Mouse (Mus musculus): ENCODE results near the gene Dexi. TPM values are rescaled to one million over a fixed set of nuclear protein-coding genes. Genes with fewer than 3 reads are reported as not detected.

The Dexi gene
- polyA plus RNA-seq, 1 experiment from 2014 or later, result 19.1 TPM

DNA sequence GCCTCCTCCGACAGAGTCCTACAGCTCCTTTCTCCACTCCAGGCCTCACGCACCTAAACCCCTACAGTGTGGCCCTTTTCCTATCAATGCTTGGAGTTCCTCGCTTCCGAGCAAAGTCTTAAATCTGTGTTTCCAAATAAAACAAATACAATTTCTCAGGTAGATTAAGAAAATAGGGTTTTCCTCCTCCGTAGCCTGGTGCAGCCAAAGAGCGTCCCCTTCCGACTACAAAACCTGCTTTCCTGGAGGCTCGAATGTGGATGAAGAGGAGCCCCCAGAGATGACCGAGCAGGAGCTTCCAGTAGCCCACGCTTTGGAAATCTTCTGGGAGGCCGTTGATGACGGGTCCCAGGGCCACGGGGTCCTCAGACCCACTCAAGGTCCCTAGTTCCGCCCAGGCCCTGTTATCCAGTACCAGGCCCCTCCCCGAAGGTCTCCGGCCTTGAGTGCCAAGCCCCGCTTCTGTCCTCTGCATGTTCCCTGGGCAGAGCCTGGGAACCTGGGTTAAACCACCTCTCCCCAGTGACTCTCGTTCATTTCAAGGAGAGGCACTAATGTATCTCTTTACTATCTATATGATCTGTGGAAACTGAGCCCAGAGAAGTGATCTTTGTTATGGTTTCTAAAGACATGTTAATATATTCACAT lies 52.2 kb downstream of the Dexi start:
- Histone ChIP-seq H3K27ac (replicated peaks) (no peak overlapping the region), H3K27me3 (peaks cover 17% of the 10 kb centered on the region), H3K4me2 (no peak overlapping the region), H3K9me3 (no peaks in the 10 kb centered on the region), H3K36me3 (no peaks in the 10 kb centered on the region), H3K9ac (no peak overlapping the region), H3K4me1 (replicated peaks) (peaks cover 8% of the 10 kb centered on the region; the same call in 1 of the 2 replicates), H3K4me3 (no peak overlapping the region)
- WGBS, result 85% methylated on average over 18 of the region's 18 CpGs
- ATAC-seq (ENCODE audit: low read depth), result no peak

DNA sequence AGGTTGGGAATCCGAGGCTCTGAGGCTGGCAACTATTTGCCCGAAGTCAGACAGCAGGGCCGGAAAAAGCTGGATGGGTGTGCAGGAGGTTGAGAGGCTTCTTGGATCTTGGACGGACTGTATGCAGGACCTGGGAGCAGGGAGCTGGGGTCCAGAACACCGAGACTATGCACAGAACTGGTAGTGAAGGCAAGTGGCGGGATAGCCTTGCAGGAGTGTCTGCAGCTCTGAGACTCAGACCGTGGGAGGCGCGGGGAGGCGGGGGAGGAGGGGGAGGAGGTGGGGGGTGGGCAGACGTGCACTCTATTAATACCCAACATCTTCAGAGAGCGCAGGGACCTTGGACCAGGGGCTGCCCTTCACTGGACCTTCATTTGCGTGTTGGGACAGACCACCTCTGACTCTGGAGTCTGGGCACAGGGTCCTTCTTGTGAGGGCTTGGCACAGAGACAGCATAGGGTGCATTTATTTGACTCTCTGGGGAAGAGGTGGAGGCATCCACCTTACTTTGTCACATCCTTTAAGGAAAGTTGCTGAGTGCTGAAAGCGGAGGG lies 52.9 kb downstream of the Dexi start:
- Histone ChIP-seq H3K4me2 (peak overlapping the region; percentile 36), H3K9me3 (no peaks in the 10 kb centered on the region), H3K9ac (peak overlapping the region; percentile 53; the same call in 1 of the 2 replicates), H3K4me1 (replicated peaks) (peaks cover 8% of the 10 kb centered on the region; the same call in 1 of the 2 replicates), H3K36me3 (no peaks in the 10 kb centered on the region), H3K27ac (replicated peaks) (no peak overlapping the region), H3K27me3 (peaks cover 17% of the 10 kb centered on the region), H3K4me3 (no peak overlapping the region)
- no peak for ATAC-seq (ENCODE audit: low read depth)
- WGBS, result 28% methylated on average over 13 of the region's 14 CpGs

DNA sequence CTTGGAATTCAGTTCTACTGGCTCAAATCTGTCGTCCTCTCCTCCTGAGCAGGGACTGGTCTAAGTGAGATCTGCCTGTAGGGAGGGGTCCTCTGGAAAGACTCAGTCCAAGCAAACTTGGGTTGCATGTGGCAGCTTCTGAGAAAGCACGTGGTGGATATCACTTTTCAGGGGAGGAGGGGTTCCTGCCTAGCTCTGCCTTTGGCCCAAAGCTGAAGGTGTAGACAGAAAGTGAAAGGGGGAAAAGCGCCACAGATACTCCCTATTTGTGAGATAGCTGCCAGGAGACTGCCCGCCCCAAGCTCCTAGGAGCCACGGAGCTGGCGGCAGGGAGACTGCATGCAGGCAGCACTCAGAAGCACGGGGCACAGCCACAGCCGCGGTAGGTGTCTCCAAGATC lies 53.4 kb downstream of the Dexi start:
- peak overlapping the region; percentile 53; the same call in 1 of the 2 replicates for H3K9ac ChIP-seq
- peaks cover 8% of the 10 kb centered on the region; the same call in 1 of the 2 replicates for H3K4me1 ChIP-seq (replicated peaks)
- no peak overlapping the region for H3K27ac ChIP-seq (replicated peaks)
- ATAC-seq (ENCODE audit: low read depth), result no peak
- WGBS, result 9% methylated on average over 9 of the region's 9 CpGs
- peaks cover 17% of the 10 kb centered on the region for H3K27me3 ChIP-seq
- H3K4me3 ChIP-seq, result no peak overlapping the region
- H3K4me2 ChIP-seq, result peak overlapping the region; percentile 36
- no peaks in the 10 kb centered on the region for H3K36me3 ChIP-seq
- H3K9me3 ChIP-seq, result no peaks in the 10 kb centered on the region

DNA sequence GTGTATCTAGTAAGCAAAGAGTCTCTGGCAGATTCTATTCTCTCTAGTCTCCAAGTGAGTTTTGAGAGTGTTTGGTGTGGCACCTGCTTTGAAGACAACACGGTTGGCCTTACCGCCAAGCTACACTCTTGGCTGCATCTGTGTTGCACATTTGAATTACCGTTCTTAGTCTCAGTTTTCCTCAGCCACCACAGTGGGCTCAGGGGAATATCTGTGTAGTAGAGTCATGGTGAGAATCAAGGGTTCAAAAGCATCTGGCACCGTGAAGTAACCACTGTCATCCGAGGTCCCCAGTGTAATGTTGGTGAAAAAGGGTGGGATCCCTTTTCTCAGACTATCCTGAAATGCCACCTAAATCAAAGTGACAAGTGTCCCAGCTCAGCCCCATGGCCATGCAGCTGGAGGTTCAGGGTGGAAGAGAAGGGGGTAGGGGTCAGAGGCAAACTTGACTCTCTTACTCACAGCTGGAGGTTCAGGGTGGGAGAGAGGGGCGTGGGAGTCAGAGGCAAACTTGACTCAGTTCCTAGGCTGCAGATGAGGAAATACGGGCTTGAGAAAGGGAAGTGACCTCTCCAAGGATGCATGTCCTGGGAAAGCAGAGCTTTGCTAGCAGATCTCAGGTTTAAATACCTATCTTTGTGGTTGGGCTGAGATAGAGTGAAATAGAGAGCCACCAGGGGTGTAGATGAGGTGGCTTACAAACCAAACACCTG lies 53.9 kb downstream of the Dexi start:
- Histone ChIP-seq H3K27ac (replicated peaks) (no peak overlapping the region), H3K27me3 (peaks cover 17% of the 10 kb centered on the region), H3K9ac (no peak overlapping the region), H3K4me1 (replicated peaks) (peaks cover 8% of the 10 kb centered on the region; the same call in 1 of the 2 replicates), H3K9me3 (no peaks in the 10 kb centered on the region), H3K4me2 (no peak overlapping the region), H3K4me3 (no peak overlapping the region), H3K36me3 (no peaks in the 10 kb centered on the region)
- 87% methylated on average over 7 of the region's 7 CpGs for WGBS
- no peak for ATAC-seq (ENCODE audit: low read depth)

DNA sequence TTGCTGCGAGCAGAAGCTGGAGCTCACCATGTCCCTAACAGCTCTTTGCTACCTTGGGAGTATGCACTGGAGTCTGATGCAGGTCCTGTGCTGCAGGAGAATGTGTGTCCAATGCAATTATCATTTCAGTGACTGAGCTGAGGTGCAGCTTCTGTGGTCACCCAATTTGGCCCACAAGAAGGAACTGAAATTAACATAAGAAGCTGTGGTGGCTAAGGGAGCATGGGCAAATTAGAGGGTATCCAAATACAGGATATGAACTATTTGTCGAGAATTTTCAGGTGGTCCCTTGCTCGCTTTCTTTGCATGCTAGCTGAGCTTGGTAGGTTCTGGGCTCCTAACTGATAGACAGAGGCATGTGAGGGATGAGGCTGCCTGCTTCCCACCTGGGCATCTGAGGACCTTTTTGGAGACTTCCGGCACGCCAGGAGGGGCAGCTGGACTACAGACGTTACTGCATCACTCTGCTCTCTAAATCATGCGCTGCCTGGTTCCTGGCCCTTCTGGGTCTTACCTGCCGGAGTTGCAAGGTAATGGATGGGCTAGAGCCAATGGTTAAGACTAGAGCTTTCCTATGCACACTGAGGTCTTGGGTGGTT lies 54.9 kb downstream of the Dexi start:
- Histone ChIP-seq H3K36me3 (no peaks in the 10 kb centered on the region), H3K9me3 (no peaks in the 10 kb centered on the region), H3K9ac (no peak overlapping the region), H3K4me2 (no peak overlapping the region), H3K4me1 (replicated peaks) (peaks cover 8% of the 10 kb centered on the region; the same call in 1 of the 2 replicates), H3K27me3 (peaks cover 17% of the 10 kb centered on the region), H3K4me3 (no peak overlapping the region), H3K27ac (replicated peaks) (no peak overlapping the region)
- WGBS, result 92% methylated on average over 8 of the region's 8 CpGs
- no peak for ATAC-seq (ENCODE audit: low read depth)

DNA sequence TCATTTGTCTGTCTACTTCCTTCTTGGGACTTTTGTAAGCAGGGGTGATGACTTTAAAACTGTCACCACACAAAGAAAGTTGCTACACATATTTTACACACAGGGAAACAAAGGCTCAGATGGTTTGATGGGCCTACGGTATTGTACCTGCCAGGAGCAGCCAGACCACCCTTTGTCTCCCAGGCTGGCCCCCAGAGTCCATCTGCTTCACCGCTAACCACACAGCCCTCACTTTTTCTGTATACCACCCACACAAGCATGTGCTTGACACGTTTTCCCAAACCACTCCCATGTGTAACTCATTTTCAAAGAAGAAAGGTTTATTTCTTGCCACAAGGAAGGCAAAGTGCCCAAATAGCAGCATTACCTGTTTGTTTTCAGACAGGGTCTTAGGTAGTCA lies 55.9 kb downstream of the Dexi start:
- peaks cover 17% of the 10 kb centered on the region for H3K27me3 ChIP-seq
- peaks cover 8% of the 10 kb centered on the region; the same call in 1 of the 2 replicates for H3K4me1 ChIP-seq (replicated peaks)
- no peak overlapping the region for H3K9ac ChIP-seq
- no peaks in the 10 kb centered on the region for H3K9me3 ChIP-seq
- H3K4me3 ChIP-seq, result no peak overlapping the region
- no peak for ATAC-seq (ENCODE audit: low read depth)
- no peaks in the 10 kb centered on the region for H3K36me3 ChIP-seq
- 55% methylated on average over 3 of the region's 3 CpGs for WGBS
- H3K27ac ChIP-seq (replicated peaks), result no peak overlapping the region
- H3K4me2 ChIP-seq, result no peak overlapping the region

DNA sequence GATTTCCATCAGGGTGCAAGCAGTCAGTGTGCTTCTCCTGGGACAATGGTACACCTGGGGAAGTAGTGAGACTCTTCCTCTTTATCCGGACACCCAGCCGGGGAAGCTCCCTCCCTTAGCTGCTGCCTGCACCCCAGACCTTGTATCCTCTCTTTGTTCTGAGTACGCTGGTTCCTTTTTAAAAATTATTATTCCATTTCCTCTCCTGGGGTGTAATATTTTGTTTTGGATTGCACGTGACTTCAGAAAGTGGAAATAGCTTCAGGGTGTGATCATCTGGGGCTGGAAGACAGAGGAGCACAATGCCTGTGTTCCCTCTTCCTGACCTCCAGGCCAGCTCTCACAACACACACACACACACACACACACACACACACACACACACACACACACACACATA lies 60.5 kb downstream of the Dexi start:
- 68% methylated on average over 4 of the region's 4 CpGs for WGBS
- ATAC-seq (ENCODE audit: low read depth), result no peak
- Histone ChIP-seq H3K4me1 (replicated peaks) (no peaks in the 10 kb centered on the region), H3K27ac (replicated peaks) (no peak overlapping the region), H3K9ac (no peak overlapping the region), H3K36me3 (no peaks in the 10 kb centered on the region), H3K9me3 (no peaks in the 10 kb centered on the region), H3K4me3 (no peak overlapping the region), H3K27me3 (peaks cover 4% of the 10 kb centered on the region; the same call in 1 of the 2 replicates), H3K4me2 (no peak overlapping the region)

DNA sequence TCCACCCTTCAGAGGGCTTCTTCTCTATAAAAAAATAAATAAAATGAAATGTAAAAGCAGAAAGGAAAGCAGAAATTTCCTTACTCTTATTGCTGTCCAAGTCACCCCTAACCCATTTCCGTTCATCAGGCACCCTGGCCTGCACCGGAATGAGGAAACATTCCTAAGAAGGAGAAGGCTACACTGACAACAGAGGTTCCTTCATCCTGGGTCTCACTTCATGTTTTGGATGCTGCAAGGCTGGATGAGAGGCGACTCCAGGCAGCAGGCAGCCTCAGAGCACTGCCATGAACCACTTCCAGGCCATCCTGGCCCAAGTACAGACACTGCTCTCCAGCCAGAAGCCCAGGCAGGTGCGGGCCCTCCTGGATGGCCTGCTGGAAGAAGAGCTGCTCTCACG lies 63.0 kb downstream of the Dexi start, which contains the start of gene Ciita:
Ciita (plus strand) TSS at position 203 of the 400 bp plus-strand sequence.
- ATAC-seq (ENCODE audit: low read depth), result no peak
- H3K4me1 ChIP-seq (replicated peaks), result no peaks in the 10 kb centered on the region
- H3K4me3 ChIP-seq, result no peak within 1 kb of the TSS
- H3K27me3 ChIP-seq, result no peaks in the 10 kb centered on the region
- H3K36me3 ChIP-seq, result no peaks in the 10 kb centered on the region
- H3K9ac ChIP-seq, result no peak within 1 kb of the TSS
- no peaks in the 10 kb centered on the region for H3K9me3 ChIP-seq
- 81% methylated on average over 5 of the region's 5 CpGs for WGBS
- no peak within 1 kb of the TSS for H3K4me2 ChIP-seq
- no peak within 1 kb of the TSS for H3K27ac ChIP-seq (replicated peaks)

DNA sequence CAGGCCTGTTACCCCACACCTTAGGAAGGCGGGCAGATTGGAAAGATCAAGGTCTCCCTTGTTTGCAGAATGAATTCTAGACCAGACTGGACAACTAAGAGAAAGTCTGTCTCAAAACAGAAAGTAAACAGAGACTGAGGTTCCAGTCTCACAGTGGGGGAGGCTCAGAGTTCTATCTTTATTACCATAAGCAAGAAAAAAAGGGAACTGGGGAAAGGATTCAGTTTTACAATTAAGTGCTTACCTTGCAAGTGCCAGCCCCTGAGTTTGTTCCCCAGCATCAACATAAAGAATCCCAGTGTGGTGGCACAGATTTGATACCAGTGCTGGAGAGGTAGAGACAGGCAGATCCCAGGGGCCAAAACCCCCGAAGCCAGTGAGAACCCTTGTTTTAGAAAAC lies 66.9 kb downstream of the Dexi start:
- H3K27ac ChIP-seq (replicated peaks), result no peak overlapping the region
- H3K27me3 ChIP-seq, result no peaks in the 10 kb centered on the region
- H3K4me1 ChIP-seq (replicated peaks), result no peaks in the 10 kb centered on the region
- no peak for ATAC-seq (ENCODE audit: low read depth)
- no peak overlapping the region for H3K9ac ChIP-seq
- H3K9me3 ChIP-seq, result no peaks in the 10 kb centered on the region
- H3K4me3 ChIP-seq, result no peak overlapping the region
- H3K36me3 ChIP-seq, result no peaks in the 10 kb centered on the region
- WGBS, result 81% methylated on average over 2 of the region's 2 CpGs
- H3K4me2 ChIP-seq, result no peak overlapping the region

DNA sequence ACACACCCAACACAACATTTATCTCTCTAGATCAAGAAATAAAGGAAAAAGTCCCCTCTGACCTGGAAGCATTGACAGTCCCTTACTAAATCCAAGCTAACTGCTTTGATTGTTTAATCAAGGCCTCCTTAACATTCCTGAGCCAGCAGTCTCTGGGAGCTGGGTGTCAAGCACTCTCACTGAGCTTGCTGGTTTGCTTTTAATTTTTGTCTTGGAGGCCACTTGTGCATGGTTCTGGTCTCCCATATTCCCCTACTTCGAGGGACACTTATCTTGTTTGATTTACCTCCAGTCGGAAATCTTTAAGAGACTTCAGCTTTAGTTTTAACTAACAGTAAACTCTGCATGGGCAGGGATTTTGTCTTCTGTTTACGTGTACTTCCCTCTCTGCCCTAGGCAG lies 67.9 kb downstream of the Dexi start:
- ATAC-seq (ENCODE audit: low read depth), result no peak
- no peak overlapping the region for H3K9ac ChIP-seq
- no peaks in the 10 kb centered on the region for H3K4me1 ChIP-seq (replicated peaks)
- H3K36me3 ChIP-seq, result no peaks in the 10 kb centered on the region
- no peaks in the 10 kb centered on the region for H3K9me3 ChIP-seq
- WGBS, result 78% methylated on average over 3 of the region's 3 CpGs
- H3K4me2 ChIP-seq, result no peak overlapping the region
- H3K27me3 ChIP-seq, result no peaks in the 10 kb centered on the region
- H3K27ac ChIP-seq (replicated peaks), result no peak overlapping the region
- no peak overlapping the region for H3K4me3 ChIP-seq

DNA sequence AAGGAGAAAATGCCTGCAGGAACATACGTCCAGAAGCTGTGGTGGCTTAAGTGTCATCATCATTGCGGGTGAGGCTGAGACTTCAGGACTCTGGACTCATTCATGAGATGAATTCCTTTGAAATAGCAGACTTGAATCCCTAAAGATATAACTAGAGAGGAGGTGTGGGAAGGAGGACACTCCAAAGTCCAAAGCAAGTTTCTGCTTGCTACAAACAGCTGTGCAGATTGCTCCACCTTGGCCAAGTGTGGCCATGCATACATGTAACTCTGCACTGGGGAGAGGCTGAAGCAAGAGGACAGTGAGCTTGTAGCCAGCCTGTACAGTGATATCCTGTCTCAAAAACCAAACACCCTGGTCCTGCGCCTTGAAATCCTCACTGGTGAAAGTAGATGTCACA lies 70.9 kb downstream of the Dexi start:
- Histone ChIP-seq H3K4me1 (replicated peaks) (no peaks in the 10 kb centered on the region), H3K9me3 (no peaks in the 10 kb centered on the region), H3K4me2 (no peak overlapping the region), H3K36me3 (no peaks in the 10 kb centered on the region), H3K27ac (replicated peaks) (no peak overlapping the region), H3K9ac (no peak overlapping the region), H3K4me3 (no peak overlapping the region), H3K27me3 (no peaks in the 10 kb centered on the region)
- ATAC-seq (ENCODE audit: low read depth), result no peak
- WGBS, result 93% methylated on average over 3 of the region's 3 CpGs

DNA sequence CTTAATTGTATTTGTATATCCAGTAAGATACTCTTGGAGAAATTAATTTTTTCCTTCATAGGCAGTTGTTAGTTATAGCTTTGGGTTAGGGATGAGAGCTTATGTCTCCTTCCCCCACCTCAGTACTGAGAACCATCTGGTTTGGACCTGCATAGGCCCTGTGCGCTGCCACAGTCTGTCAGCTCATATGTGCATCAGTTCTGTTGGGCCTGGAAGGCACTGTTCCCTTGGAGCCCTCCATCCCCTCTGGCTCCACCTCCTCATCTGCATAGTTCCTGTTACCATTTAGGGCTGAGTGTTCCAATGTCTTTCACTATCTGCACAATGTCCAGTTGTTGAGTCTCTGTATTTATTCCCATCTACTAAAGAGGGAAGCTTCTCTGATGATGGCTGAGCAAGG lies 74.7 kb downstream of the Dexi start:
- Histone ChIP-seq H3K9ac (no peak overlapping the region), H3K4me2 (no peak overlapping the region), H3K27ac (replicated peaks) (no peak overlapping the region), H3K9me3 (no peaks in the 10 kb centered on the region), H3K36me3 (no peaks in the 10 kb centered on the region), H3K4me3 (no peak overlapping the region), H3K4me1 (replicated peaks) (no peaks in the 10 kb centered on the region), H3K27me3 (no peaks in the 10 kb centered on the region)
- ATAC-seq (ENCODE audit: low read depth), result no peak
- 100% methylated on average over 1 of the region's 1 CpGs for WGBS

All from neural tube, embryonic 13.5 days (tissue).